Mouse (Mus musculus): Measurements from ENCODE around the gene Arnt2.
A peak's percentile ranks its signal among the peaks of the same experiment; 100 is the strongest.

Arnt2 gene

GRCm38 (mm10) chr7:84409896-84410521 is at the start of gene Arnt2:
Arnt2 (minus strand) TSS chr7:84410176.
- DNase-seq, result no peak

GRCm38 (mm10) chr7:84451681-84452080 is 41.7 kb upstream of the Arnt2 start:
- DNase-seq, result no peak

- no peak for DNase-seq
Observed at GRCm38 (mm10) chr7:84449066-84449465, 39.1 kb upstream of the Arnt2 start.

- no peak for DNase-seq
Observed at GRCm38 (mm10) chr7:84448512-84448911, 38.5 kb upstream of the Arnt2 start.

- no peak for DNase-seq
Observed at GRCm38 (mm10) chr7:84447740-84448435, 37.9 kb upstream of the Arnt2 start.

GRCm38 (mm10) chr7:84447060-84447459 is 37.1 kb upstream of the Arnt2 start:
- peak; percentile 16 for DNase-seq

GRCm38 (mm10) chr7:84442343-84442911 is 32.5 kb upstream of the Arnt2 start:
- DNase-seq, result no peak

- no peak for DNase-seq
Observed at GRCm38 (mm10) chr7:84439606-84440005, 29.6 kb upstream of the Arnt2 start.

- no peak for DNase-seq
Observed at GRCm38 (mm10) chr7:84434901-84435300, 24.9 kb upstream of the Arnt2 start.

GRCm38 (mm10) chr7:84432151-84432550 is 22.2 kb upstream of the Arnt2 start:
- DNase-seq, result no peak

- no peak for DNase-seq
Observed at GRCm38 (mm10) chr7:84427221-84427620, 17.2 kb upstream of the Arnt2 start.

- peak; percentile 10 for DNase-seq
Observed at GRCm38 (mm10) chr7:84424670-84425385, 14.9 kb upstream of the Arnt2 start.

GRCm38 (mm10) chr7:84421753-84422152 is 11.8 kb upstream of the Arnt2 start:
- no peak for DNase-seq

GRCm38 (mm10) chr7:84421291-84421665 is 11.3 kb upstream of the Arnt2 start:
- DNase-seq, result no peak

GRCm38 (mm10) chr7:84420581-84421290 is 10.8 kb upstream of the Arnt2 start:
- no peak for DNase-seq

GRCm38 (mm10) chr7:84417441-84417840 is 7.5 kb upstream of the Arnt2 start:
- no peak for DNase-seq

- no peak for DNase-seq
Observed at GRCm38 (mm10) chr7:84412570-84412969, 2.6 kb upstream of the Arnt2 start.

GRCm38 (mm10) chr7:84409241-84409895 is 608 bp downstream of the Arnt2 start:
- DNase-seq, result peak; percentile 3

- no peak for DNase-seq
Observed at GRCm38 (mm10) chr7:84408282-84408681, 1.7 kb downstream of the Arnt2 start.

- no peak for DNase-seq
Observed at GRCm38 (mm10) chr7:84403371-84403770, 6.6 kb downstream of the Arnt2 start.

GRCm38 (mm10) chr7:84401641-84402455 is 8.1 kb downstream of the Arnt2 start:
- DNase-seq, result no peak

- DNase-seq, result no peak
Observed at GRCm38 (mm10) chr7:84397320-84397719, 12.7 kb downstream of the Arnt2 start.
